Mouse (Mus musculus): ENCODE data around the gene Nacad. TPM values are rescaled to one million over a fixed set of nuclear protein-coding genes. Genes with fewer than 3 reads are reported as not detected.

Nacad gene
- polyA plus RNA-seq, 1 experiment from 2014 or later: 5.7 TPM

- ATAC-seq (ENCODE audit: insufficient read depth, low FRiP score, low read depth): peak; percentile 70; the same call in 1 of the 2 replicates
- no peaks in the 10 kb centered on the region for H3K9me3 ChIP-seq
- H3K4me3 ChIP-seq (replicated peaks): no peak overlapping the region
- H3K27ac ChIP-seq: no peak overlapping the region
- no peaks in the 10 kb centered on the region for H3K4me1 ChIP-seq
- WGBS: 83% methylated on average over 10 of the region's 10 CpGs
- H3K27me3 ChIP-seq (replicated peaks): no peaks in the 10 kb centered on the region
- H3K36me3 ChIP-seq: peaks cover 48% of the 10 kb centered on the region
- H3K4me2 ChIP-seq: no peak overlapping the region
- H3K9ac ChIP-seq: no peak overlapping the region
Observed at GRCm38 (mm10) chr11:6590933-6591675, 14.7 kb downstream of the Nacad start.

- ATAC-seq (ENCODE audit: insufficient read depth, low FRiP score, low read depth): peak; percentile 47; the same call in 1 of the 2 replicates
- H3K9me3 ChIP-seq: no peaks in the 10 kb centered on the region
- WGBS: 83% methylated on average over 7 of the region's 7 CpGs
- no peak overlapping the region for H3K27ac ChIP-seq
- H3K9ac ChIP-seq: no peak overlapping the region
- H3K4me2 ChIP-seq: no peak overlapping the region
- H3K4me1 ChIP-seq: no peaks in the 10 kb centered on the region
- no peak overlapping the region for H3K4me3 ChIP-seq (replicated peaks)
- no peaks in the 10 kb centered on the region for H3K27me3 ChIP-seq (replicated peaks)
- peaks cover 41% of the 10 kb centered on the region for H3K36me3 ChIP-seq
Observed at GRCm38 (mm10) chr11:6589838-6590237, 16.0 kb downstream of the Nacad start.

- Histone ChIP-seq H3K27ac (no peak overlapping the region), H3K9me3 (no peaks in the 10 kb centered on the region), H3K36me3 (peaks cover 37% of the 10 kb centered on the region), H3K4me1 (no peaks in the 10 kb centered on the region), H3K4me2 (no peak overlapping the region), H3K9ac (no peak overlapping the region), H3K4me3 (replicated peaks) (no peak overlapping the region), H3K27me3 (replicated peaks) (no peaks in the 10 kb centered on the region)
- WGBS: 84% methylated on average over 7 of the region's 7 CpGs
- ATAC-seq (ENCODE audit: insufficient read depth, low FRiP score, low read depth): no peak
Observed at GRCm38 (mm10) chr11:6588295-6588694, 17.6 kb downstream of the Nacad start.

GRCm38 (mm10) chr11:6587249-6587940, 18.5 kb downstream of the Nacad start:
- Histone ChIP-seq H3K27ac (no peak overlapping the region), H3K36me3 (peaks cover 30% of the 10 kb centered on the region)
- 88% methylated on average over 7 of the region's 7 CpGs for WGBS

GRCm38 (mm10) chr11:6586660-6587059, 19.2 kb downstream of the Nacad start:
- Histone ChIP-seq H3K36me3 (peaks cover 30% of the 10 kb centered on the region), H3K27me3 (replicated peaks) (no peaks in the 10 kb centered on the region), H3K9me3 (no peaks in the 10 kb centered on the region), H3K9ac (no peak overlapping the region), H3K4me3 (replicated peaks) (no peak overlapping the region), H3K27ac (no peak overlapping the region), H3K4me1 (no peaks in the 10 kb centered on the region), H3K4me2 (no peak overlapping the region)
- WGBS: 78% methylated on average over 3 of the region's 3 CpGs
- ATAC-seq (ENCODE audit: insufficient read depth, low FRiP score, low read depth): no peak

More at GRCm38 (mm10) chr11:6587249-6587940, 18.5 kb downstream of the Nacad start:
- Histone ChIP-seq H3K9ac (no peak overlapping the region), H3K4me2 (no peak overlapping the region), H3K4me1 (no peaks in the 10 kb centered on the region), H3K4me3 (replicated peaks) (no peak overlapping the region), H3K27me3 (replicated peaks) (no peaks in the 10 kb centered on the region), H3K9me3 (no peaks in the 10 kb centered on the region)
- no peak for ATAC-seq (ENCODE audit: insufficient read depth, low FRiP score, low read depth)

GRCm38 (mm10) chr11:6585748-6586147, 20.1 kb downstream of the Nacad start:
- WGBS: 88% methylated on average over 8 of the region's 8 CpGs
- Histone ChIP-seq H3K9me3 (no peaks in the 10 kb centered on the region), H3K36me3 (peaks cover 22% of the 10 kb centered on the region)

GRCm38 (mm10) chr11:6581560-6581959, 24.3 kb downstream of the Nacad start:
- no peaks in the 10 kb centered on the region for H3K9me3 ChIP-seq
- H3K4me2 ChIP-seq: no peak overlapping the region
- H3K27ac ChIP-seq: no peak overlapping the region
- H3K27me3 ChIP-seq (replicated peaks): no peaks in the 10 kb centered on the region
- H3K4me1 ChIP-seq: no peaks in the 10 kb centered on the region
- whole genome bisulfite sequencing: 89% methylated on average over 2 of the region's 2 CpGs
- no peak overlapping the region for H3K4me3 ChIP-seq (replicated peaks)
- H3K9ac ChIP-seq: no peak overlapping the region
- peaks cover 5% of the 10 kb centered on the region; the same call in 1 of the 2 replicates for H3K36me3 ChIP-seq
- no peak for ATAC-seq (ENCODE audit: insufficient read depth, low FRiP score, low read depth)

More at GRCm38 (mm10) chr11:6585748-6586147, 20.1 kb downstream of the Nacad start:
- no peak for ATAC-seq (ENCODE audit: insufficient read depth, low FRiP score, low read depth)
- Histone ChIP-seq H3K4me1 (no peaks in the 10 kb centered on the region), H3K27me3 (replicated peaks) (no peaks in the 10 kb centered on the region), H3K9ac (no peak overlapping the region), H3K4me3 (replicated peaks) (no peak overlapping the region), H3K4me2 (no peak overlapping the region), H3K27ac (no peak overlapping the region)

GRCm38 (mm10) chr11:6580065-6580750, 25.6 kb downstream of the Nacad start:
- Histone ChIP-seq H3K27ac (no peak overlapping the region), H3K27me3 (replicated peaks) (no peaks in the 10 kb centered on the region), H3K4me3 (replicated peaks) (no peak overlapping the region), H3K9me3 (no peaks in the 10 kb centered on the region), H3K36me3 (peaks cover 13% of the 10 kb centered on the region), H3K4me1 (no peaks in the 10 kb centered on the region), H3K9ac (no peak overlapping the region), H3K4me2 (no peak overlapping the region)
- WGBS: 67% methylated on average over 4 of the region's 4 CpGs
- no peak for ATAC-seq (ENCODE audit: insufficient read depth, low FRiP score, low read depth)

GRCm38 (mm10) chr11:6579361-6579760, 26.5 kb downstream of the Nacad start:
- peaks cover 9% of the 10 kb centered on the region for H3K36me3 ChIP-seq
- no peaks in the 10 kb centered on the region for H3K9me3 ChIP-seq
- WGBS: 82% methylated on average over 7 of the region's 7 CpGs
- H3K4me3 ChIP-seq (replicated peaks): no peak overlapping the region
- H3K9ac ChIP-seq: no peak overlapping the region
- no peaks in the 10 kb centered on the region for H3K27me3 ChIP-seq (replicated peaks)
- no peak overlapping the region for H3K4me2 ChIP-seq
- no peak for ATAC-seq (ENCODE audit: insufficient read depth, low FRiP score, low read depth)
- H3K4me1 ChIP-seq: no peaks in the 10 kb centered on the region
- H3K27ac ChIP-seq: no peak overlapping the region

GRCm38 (mm10) chr11:6576151-6576550, 29.7 kb downstream of the Nacad start:
- H3K27ac ChIP-seq: no peak overlapping the region
- no peak overlapping the region for H3K9ac ChIP-seq
- ATAC-seq (ENCODE audit: insufficient read depth, low FRiP score, low read depth): no peak
- H3K4me1 ChIP-seq: no peaks in the 10 kb centered on the region
- no peaks in the 10 kb centered on the region for H3K27me3 ChIP-seq (replicated peaks)
- no peaks in the 10 kb centered on the region for H3K9me3 ChIP-seq
- peaks cover 19% of the 10 kb centered on the region for H3K36me3 ChIP-seq
- 85% methylated on average over 3 of the region's 3 CpGs for WGBS
- no peak overlapping the region for H3K4me2 ChIP-seq
- no peak overlapping the region for H3K4me3 ChIP-seq (replicated peaks)

- Histone ChIP-seq H3K4me3 (replicated peaks) (no peak overlapping the region), H3K9ac (no peak overlapping the region), H3K4me2 (no peak overlapping the region), H3K9me3 (no peaks in the 10 kb centered on the region), H3K27me3 (replicated peaks) (no peaks in the 10 kb centered on the region), H3K36me3 (peaks cover 10% of the 10 kb centered on the region; the same call in 1 of the 2 replicates), H3K27ac (0 out of 2 replicates have a peak overlapping the region, but pooled peaks have one; percentile 67), H3K4me1 (no peaks in the 10 kb centered on the region)
- ATAC-seq (ENCODE audit: insufficient read depth, low FRiP score, low read depth): no peak
- 51% methylated on average over 3 of the region's 3 CpGs for WGBS
Observed at GRCm38 (mm10) chr11:6569410-6569777, 36.5 kb downstream of the Nacad start.
